Mouse (Mus musculus) stomach, postnatal 0 days (tissue): Measurements from ENCODE around the gene Tmem9.

Experiments
- CTCF ChIP-seq: IDR thresholded peaks from 2 replicates; pipeline ENCODE4 v1.5.1; 2016; ENCODE audit warnings: antibody characterized with exemption, low read depth, mild to moderate bottlenecking, moderate library complexity
- EP300 ChIP-seq: optimal IDR thresholded peaks from 2 replicates; pipeline ENCODE3; 2016; ENCODE audit warnings: antibody characterized with exemption

DNA sequence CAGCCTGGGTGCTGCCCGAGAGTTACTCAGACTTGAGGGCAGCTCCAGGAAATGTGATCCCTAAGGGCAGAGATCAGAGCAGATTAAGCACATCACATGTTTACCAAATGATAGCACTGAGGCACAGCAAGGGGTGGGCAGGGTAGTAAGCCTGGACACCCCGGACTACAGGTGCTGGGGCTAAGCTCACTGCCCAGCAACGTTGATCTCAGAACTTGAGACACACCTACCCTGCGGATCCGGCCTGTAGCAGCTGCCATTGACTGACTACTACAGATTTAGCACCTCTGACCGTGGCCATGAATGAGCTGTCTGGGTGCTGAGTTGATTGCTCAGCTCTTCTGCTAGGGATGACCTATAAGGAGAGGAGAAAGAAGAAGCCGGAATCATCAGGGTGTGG is 10.4 kb upstream of the Tmem9 start:
- TF ChIP-seq CTCF (no peak), EP300 (no peak)
